Mouse (Mus musculus) cerebellum, adult 2 months (tissue): ENCODE measurements at regions not wholly inside any gene's neighbourhood (a gene's known extent, or its start where the extent isn't known, plus 50 kb on each side); places are given as distances from the start of the nearest gene placed in this dataset.

ENCODE experiments used
- CTCF ChIP-seq: fragments of 200-500 bp; IDR thresholded peaks from 2 replicates; pipeline ENCODE4 v1.5.1; 2011; ENCODE audit warnings: low read depth, mild to moderate bottlenecking, control low read depth, low read length, moderate library complexity, borderline replicate concordance; ENCODE audit not compliant: insufficient read depth
- POLR2A ChIP-seq: fragments of 200-500 bp; IDR thresholded peaks from 2 replicates; pipeline ENCODE4 v1.6.1; 2011; ENCODE audit warnings: low read length, control low read depth, borderline replicate concordance; ENCODE audit not compliant: insufficient read depth

DNA sequence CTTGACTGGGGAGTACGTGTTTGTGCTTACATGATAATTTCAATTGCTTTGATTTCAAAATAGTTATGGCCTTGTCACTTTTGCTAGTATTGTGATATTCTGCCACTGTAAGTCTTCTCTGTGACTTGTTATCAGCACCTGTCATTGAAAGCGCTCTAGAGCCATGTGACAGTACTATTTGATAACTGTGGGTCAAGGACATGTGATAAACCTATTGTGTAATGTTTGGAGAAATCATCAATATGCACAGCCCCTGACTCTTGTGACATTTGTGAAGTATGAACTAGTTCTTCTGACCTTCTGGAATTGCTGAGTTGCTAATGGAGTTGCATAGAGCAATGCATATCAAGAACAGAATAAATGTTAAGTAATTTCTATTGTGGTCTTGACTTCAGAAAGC lies 319.4 kb upstream of the Gm21961 start:
- no peak for TF ChIP-seq CTCF
- TF ChIP-seq POLR2A, result no peak
